Mouse (Mus musculus) c-Kit-positive CD71-negative TER-119-negative erythroid progenitor cells, embryonic 14.5 days (primary cell): ENCODE results near the gene Foxn3.

Experiments used
- DNase-seq: peaks from one replicate; pipeline ENCODE4 v3.0.0-alpha.2; 2013; ENCODE audit warnings: low read depth

The Foxn3 gene

GRCm38 (mm10) chr12:99563219-99564059, at the start of gene Foxn3:
Gene Foxn3, minus strand, starts transcription at chr12:99563582.
- DNase-seq: no peak

- DNase-seq: no peak
Observed at GRCm38 (mm10) chr12:99612181-99612871, 48.9 kb upstream of the Foxn3 start.

- no peak for DNase-seq
Observed at GRCm38 (mm10) chr12:99610868-99611267, 47.5 kb upstream of the Foxn3 start.

- no peak for DNase-seq
Observed at GRCm38 (mm10) chr12:99610069-99610815, 46.9 kb upstream of the Foxn3 start.

- DNase-seq: no peak
Observed at GRCm38 (mm10) chr12:99609643-99610042, 46.3 kb upstream of the Foxn3 start.

- DNase-seq: no peak
Observed at GRCm38 (mm10) chr12:99608279-99608955, 45.0 kb upstream of the Foxn3 start.

GRCm38 (mm10) chr12:99603381-99603780, 40.0 kb upstream of the Foxn3 start:
- no peak for DNase-seq

GRCm38 (mm10) chr12:99601841-99602240, 38.5 kb upstream of the Foxn3 start:
- DNase-seq: no peak

- DNase-seq: no peak
Observed at GRCm38 (mm10) chr12:99601392-99601791, 38.0 kb upstream of the Foxn3 start.

- no peak for DNase-seq
Observed at GRCm38 (mm10) chr12:99599606-99600005, 36.2 kb upstream of the Foxn3 start.

GRCm38 (mm10) chr12:99596397-99596796, 33.0 kb upstream of the Foxn3 start:
- no peak for DNase-seq

GRCm38 (mm10) chr12:99587338-99587737, 24.0 kb upstream of the Foxn3 start:
- no peak for DNase-seq

GRCm38 (mm10) chr12:99579989-99580388, 16.6 kb upstream of the Foxn3 start:
- DNase-seq: no peak

GRCm38 (mm10) chr12:99576682-99577081, 13.3 kb upstream of the Foxn3 start:
- DNase-seq: no peak

- no peak for DNase-seq
Observed at GRCm38 (mm10) chr12:99574299-99574698, 10.9 kb upstream of the Foxn3 start.

GRCm38 (mm10) chr12:99573036-99573435, 9.7 kb upstream of the Foxn3 start:
- DNase-seq: no peak

GRCm38 (mm10) chr12:99571999-99572398, 8.6 kb upstream of the Foxn3 start:
- DNase-seq: no peak

GRCm38 (mm10) chr12:99570197-99570956, 7.0 kb upstream of the Foxn3 start:
- DNase-seq: no peak

- DNase-seq: no peak
Observed at GRCm38 (mm10) chr12:99565606-99566005, 2.2 kb upstream of the Foxn3 start.

GRCm38 (mm10) chr12:99564301-99564910, 1.0 kb upstream of the Foxn3 start:
- DNase-seq: no peak

- no peak for DNase-seq
Observed at GRCm38 (mm10) chr12:99562867-99563189, 554 bp downstream of the Foxn3 start.
